Mouse (Mus musculus) forebrain, embryonic 12.5 days (tissue): ENCODE results near the gene Tmem221. TPM values are rescaled to one million over a fixed set of nuclear protein-coding genes. Genes with fewer than 3 reads are reported as not detected.

Experiments used
- ATAC-seq: fragments of 200-750 bp; cut with Nextera tagmentation; 2 replicates; pipeline ENCODE4 v1.8.0; 2017; ENCODE audit warnings: moderate TSS enrichment; ENCODE audit not compliant: low FRiP score
- H3K27ac ChIP-seq: fragments of 300-500 bp; sonication (generic); 2 replicates; pipeline ENCODE4 v1.5.1; 2016; ENCODE audit warnings: mild to moderate bottlenecking
- H3K27me3 ChIP-seq: fragments of 300-500 bp; sonication (generic); 2 replicates; pipeline ENCODE4 v1.6.1; 2016; ENCODE audit warnings: mild to moderate bottlenecking
- H3K36me3 ChIP-seq: fragments of 300-500 bp; sonication (generic); replicated peaks from 2 replicates; pipeline ENCODE4 v1.6.1; 2016; ENCODE audit warnings: mild to moderate bottlenecking
- H3K4me1 ChIP-seq: fragments of 300-500 bp; sonication (generic); 2 replicates; pipeline ENCODE4 v1.6.1; 2016
- H3K4me2 ChIP-seq: fragments of 300-500 bp; sonication (generic); 2 replicates; pipeline ENCODE4 v1.6.1; 2016; ENCODE audit warnings: mild to moderate bottlenecking, moderate library complexity
- H3K4me3 ChIP-seq: fragments of 300-500 bp; sonication (generic); replicated peaks from 2 replicates; pipeline ENCODE4 v1.5.1; 2016; ENCODE audit warnings: mild to moderate bottlenecking
- H3K9ac ChIP-seq: fragments of 300-500 bp; sonication (generic); 2 replicates; pipeline ENCODE4 v1.6.1; 2016; ENCODE audit warnings: mild to moderate bottlenecking
- H3K9me3 ChIP-seq: fragments of 300-500 bp; sonication (generic); 2 replicates; pipeline ENCODE4 v1.6.1; 2016
- WGBS: fragments of 180-500 bp; shearing (Covaris S2); methylation state at CpG from one replicate; pipeline ENCODE4 v1.1.7; 2016; 5-methylcytosine and 5-hydroxymethylcytosine counted together
- polyA plus RNA-seq: library from polyadenylated mRNA; unstranded; fragments of >200 nt; fragmentation: Nextera tagmentation; extraction: Ambion mirVana; gene quantifications from 2 replicates; pipeline ENCODE4 v1.2.1, GENCODE M21; 2016

Gene Tmem221
- polyA plus RNA-seq, 1 experiment from 2014 or later, result 0.19 TPM

DNA sequence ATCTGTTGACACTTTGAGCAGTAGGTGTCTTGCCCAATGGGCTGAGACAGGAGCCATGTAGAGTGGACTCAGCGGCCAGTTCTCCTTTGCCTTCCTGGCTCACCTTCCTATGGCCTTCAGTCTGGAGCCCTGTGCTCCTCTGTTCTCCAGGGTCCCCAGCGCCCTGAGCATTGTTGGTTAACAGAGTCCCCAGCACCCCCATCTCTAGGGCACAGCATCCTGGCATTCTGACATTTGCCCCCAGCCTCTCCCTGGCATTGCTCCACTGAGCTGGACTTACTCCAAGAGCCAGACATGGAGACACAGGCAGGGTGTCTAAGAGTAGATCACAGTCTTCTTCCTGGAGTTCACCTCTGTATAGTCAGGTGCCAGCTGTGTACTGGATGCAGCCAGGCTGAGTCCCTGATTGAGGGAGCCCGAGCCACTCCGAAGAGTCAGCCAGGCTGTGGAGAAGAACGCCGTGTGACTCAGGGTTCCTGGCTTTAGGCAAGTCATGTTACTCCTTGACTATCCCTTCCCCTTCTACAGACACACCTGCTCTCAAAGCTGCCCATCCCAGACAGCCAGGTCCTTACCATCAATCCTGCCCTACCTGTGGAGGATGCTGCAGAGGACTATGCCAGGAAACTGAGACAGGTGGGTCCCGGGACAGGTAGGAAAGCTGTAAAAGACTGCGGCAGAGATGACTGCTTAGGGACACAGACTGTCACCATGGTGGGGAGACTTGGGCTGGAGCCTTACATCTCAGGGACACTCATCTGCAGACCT lies 35.1 kb upstream of the Tmem221 start:
- H3K9ac ChIP-seq, result no peak overlapping the region
- 94% methylated on average over 8 of the region's 8 CpGs for WGBS

GRCm38 (mm10) chr8:71592374-71593170 lies 33.9 kb upstream of the Tmem221 start:
- peak overlapping the region; percentile 98 for H3K27ac ChIP-seq
- H3K27me3 ChIP-seq, result 0 out of 2 replicates have a peak, but pooled peaks cover 6% of the 10 kb centered on the region
- peak overlapping the region; percentile 90 for H3K4me3 ChIP-seq
- no peaks in the 10 kb centered on the region; the same call in 1 of the 2 replicates for H3K36me3 ChIP-seq
- 5% methylated on average over 60 of the region's 60 CpGs for WGBS
- peak overlapping the region; percentile 93 for H3K9ac ChIP-seq
- H3K4me1 ChIP-seq, result peaks cover 28% of the 10 kb centered on the region
- no peaks in the 10 kb centered on the region for H3K9me3 ChIP-seq
- ATAC-seq, result peak; percentile 77
- H3K4me2 ChIP-seq, result peak overlapping the region; percentile 93

More for the DNA sequence above, 35.1 kb upstream of the Tmem221 start:
- 0 out of 2 replicates have a peak overlapping the region, but pooled peaks have one; percentile 93 for H3K4me2 ChIP-seq
- H3K9me3 ChIP-seq, result no peaks in the 10 kb centered on the region
- peaks cover 28% of the 10 kb centered on the region for H3K4me1 ChIP-seq
- H3K4me3 ChIP-seq, result no peak overlapping the region
- H3K27me3 ChIP-seq, result 0 out of 2 replicates have a peak, but pooled peaks cover 6% of the 10 kb centered on the region
- H3K27ac ChIP-seq, result no peak overlapping the region
- H3K36me3 ChIP-seq, result no peaks in the 10 kb centered on the region; the same call in 1 of the 2 replicates
- no peak for ATAC-seq

DNA sequence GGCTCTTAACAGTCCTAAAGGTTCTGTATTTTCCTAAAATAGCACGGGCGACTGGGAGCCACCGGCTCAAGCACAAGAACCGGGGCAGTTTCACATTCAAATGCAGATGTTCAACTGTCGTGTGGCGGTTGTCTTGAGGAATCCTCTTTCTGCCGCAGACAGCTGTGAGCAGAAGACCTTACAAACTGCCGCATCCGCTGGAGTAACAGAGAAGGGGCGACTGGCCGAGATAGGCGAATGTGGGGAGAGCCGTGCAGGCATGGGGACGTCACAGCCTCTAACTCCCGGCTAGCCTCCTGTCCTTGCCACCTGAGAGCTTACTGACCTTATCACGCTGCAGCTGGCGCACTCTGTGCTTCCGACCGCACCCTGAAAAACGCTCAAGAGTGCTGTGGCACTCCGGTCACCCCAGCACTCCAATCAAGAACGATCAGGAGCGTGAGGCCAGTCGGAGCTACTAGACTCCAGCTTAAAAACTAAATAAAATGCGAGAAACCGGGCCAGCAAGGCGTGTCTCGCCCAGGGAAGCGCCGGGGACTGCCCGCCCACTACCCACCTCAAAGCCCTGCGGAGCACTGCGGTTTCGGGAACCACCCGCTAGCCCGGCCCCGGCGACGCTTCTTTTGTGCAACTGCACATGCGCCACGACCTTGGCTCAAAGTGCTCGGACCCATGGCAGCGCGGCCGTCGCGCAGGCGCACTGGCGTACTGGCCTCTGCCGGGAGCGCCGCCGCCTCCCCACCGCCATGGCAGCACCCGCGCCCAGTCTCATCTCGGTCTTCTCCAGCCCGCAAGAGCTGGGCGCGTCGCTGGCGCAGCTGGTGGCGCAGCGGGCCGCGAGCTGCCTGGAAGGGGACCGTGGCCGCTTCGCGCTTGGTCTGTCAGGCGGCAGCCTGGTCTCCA lies 33.1 kb upstream of the Tmem221 start, which contains the start of gene Pgls:
Pgls (plus strand) TSS at position 706 of the 903 bp plus-strand sequence.
- peaks cover 8% of the 10 kb centered on the region; the same call in 1 of the 2 replicates for H3K36me3 ChIP-seq
- peak within 1 kb of the TSS; percentile 90 for H3K4me3 ChIP-seq
- H3K4me2 ChIP-seq, result peak within 1 kb of the TSS; percentile 93
- WGBS, result under 1% methylated on average over 71 of the region's 71 CpGs
- peak within 1 kb of the TSS; percentile 93 for H3K9ac ChIP-seq
- H3K27ac ChIP-seq, result peak within 1 kb of the TSS; percentile 98
- ATAC-seq, result peak; percentile 89
- no peaks in the 10 kb centered on the region for H3K9me3 ChIP-seq
- 0 out of 2 replicates have a peak, but pooled peaks cover 6% of the 10 kb centered on the region for H3K27me3 ChIP-seq
- peaks cover 28% of the 10 kb centered on the region for H3K4me1 ChIP-seq

- ATAC-seq, result no peak
- Histone ChIP-seq H3K9me3 (no peaks in the 10 kb centered on the region), H3K36me3 (peaks cover 12% of the 10 kb centered on the region), H3K27ac (no peak overlapping the region), H3K4me2 (peak overlapping the region; percentile 93), H3K9ac (peak overlapping the region; percentile 93), H3K27me3 (0 out of 2 replicates have a peak, but pooled peaks cover 6% of the 10 kb centered on the region), H3K4me1 (peaks cover 24% of the 10 kb centered on the region), H3K4me3 (peak overlapping the region; percentile 90)
- WGBS, result 35% methylated on average over 5 of the region's 5 CpGs
Measured at GRCm38 (mm10) chr8:71591017-71591416, 32.3 kb upstream of the Tmem221 start.

GRCm38 (mm10) chr8:71588762-71589161 lies 30.1 kb upstream of the Tmem221 start:
- no peaks in the 10 kb centered on the region for H3K9me3 ChIP-seq
- no peak for ATAC-seq
- H3K4me2 ChIP-seq, result no peak overlapping the region
- no peak overlapping the region for H3K27ac ChIP-seq
- H3K4me3 ChIP-seq, result no peak overlapping the region
- 0 out of 2 replicates have a peak, but pooled peaks cover 6% of the 10 kb centered on the region for H3K27me3 ChIP-seq
- no peak overlapping the region for H3K9ac ChIP-seq
- 75% methylated on average over 3 of the region's 3 CpGs for WGBS
- peaks cover 33% of the 10 kb centered on the region for H3K36me3 ChIP-seq
- peaks cover 20% of the 10 kb centered on the region for H3K4me1 ChIP-seq

DNA sequence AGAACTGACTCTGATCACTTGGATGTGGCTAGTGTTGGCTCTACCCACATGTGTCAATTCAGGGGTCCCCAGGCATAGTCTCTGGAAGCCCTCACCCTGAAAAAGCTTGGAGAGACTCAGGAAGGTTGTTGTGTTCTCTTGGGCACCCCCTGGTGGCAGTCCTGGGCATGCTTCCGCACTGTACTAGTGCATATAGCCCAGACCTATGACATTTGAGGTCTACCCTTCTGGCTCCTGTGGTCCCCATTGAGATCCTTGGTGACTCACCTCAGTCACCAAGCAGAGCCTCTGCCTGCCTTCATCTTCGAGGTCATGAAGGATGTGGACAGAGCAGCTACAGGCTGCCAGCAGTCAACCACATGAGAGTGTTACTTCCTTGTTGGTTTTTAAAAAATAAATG lies 28.2 kb upstream of the Tmem221 start:
- no peak for ATAC-seq
- 84% methylated on average over 2 of the region's 2 CpGs for WGBS
- peaks cover 9% of the 10 kb centered on the region for H3K4me1 ChIP-seq
- no peak overlapping the region for H3K4me2 ChIP-seq
- 0 out of 2 replicates have a peak, but pooled peaks cover 6% of the 10 kb centered on the region for H3K27me3 ChIP-seq
- H3K9me3 ChIP-seq, result no peaks in the 10 kb centered on the region
- peaks cover 33% of the 10 kb centered on the region for H3K36me3 ChIP-seq
- no peak overlapping the region for H3K27ac ChIP-seq
- H3K9ac ChIP-seq, result no peak overlapping the region
- no peak overlapping the region for H3K4me3 ChIP-seq

GRCm38 (mm10) chr8:71580201-71580600 lies 21.5 kb upstream of the Tmem221 start:
- no peak for ATAC-seq
- 0 out of 2 replicates have a peak overlapping the region, but pooled peaks have one; percentile 31 for H3K27ac ChIP-seq
- peaks cover 10% of the 10 kb centered on the region for H3K4me1 ChIP-seq
- H3K4me2 ChIP-seq, result no peak overlapping the region
- no peak overlapping the region for H3K9ac ChIP-seq
- H3K27me3 ChIP-seq, result 0 out of 2 replicates have a peak, but pooled peaks cover 3% of the 10 kb centered on the region
- WGBS, result 21% methylated on average over 9 of the region's 9 CpGs
- no peak overlapping the region for H3K4me3 ChIP-seq
- H3K36me3 ChIP-seq, result peaks cover 27% of the 10 kb centered on the region
- no peaks in the 10 kb centered on the region for H3K9me3 ChIP-seq

DNA sequence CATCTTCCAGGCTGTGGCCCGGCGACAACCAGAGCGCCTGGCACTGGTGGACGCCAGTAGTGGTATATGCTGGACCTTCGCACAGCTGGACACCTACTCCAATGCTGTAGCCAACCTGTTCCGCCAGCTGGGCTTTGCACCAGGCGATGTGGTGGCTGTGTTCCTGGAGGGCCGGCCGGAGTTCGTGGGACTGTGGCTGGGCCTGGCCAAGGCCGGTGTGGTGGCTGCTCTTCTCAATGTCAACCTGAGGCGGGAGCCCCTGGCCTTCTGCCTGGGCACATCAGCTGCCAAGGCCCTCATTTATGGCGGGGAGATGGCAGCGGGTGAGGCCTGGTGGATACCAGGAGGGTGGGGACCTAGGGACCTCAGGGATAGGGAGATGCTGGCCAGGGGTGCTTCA lies 20.8 kb upstream of the Tmem221 start:
- Histone ChIP-seq H3K27me3 (0 out of 2 replicates have a peak, but pooled peaks cover 3% of the 10 kb centered on the region), H3K27ac (no peak overlapping the region), H3K36me3 (peaks cover 20% of the 10 kb centered on the region), H3K9me3 (no peaks in the 10 kb centered on the region), H3K4me1 (peaks cover 10% of the 10 kb centered on the region), H3K4me3 (no peak overlapping the region), H3K4me2 (no peak overlapping the region), H3K9ac (no peak overlapping the region)
- WGBS, result 86% methylated on average over 14 of the region's 14 CpGs
- no peak for ATAC-seq

DNA sequence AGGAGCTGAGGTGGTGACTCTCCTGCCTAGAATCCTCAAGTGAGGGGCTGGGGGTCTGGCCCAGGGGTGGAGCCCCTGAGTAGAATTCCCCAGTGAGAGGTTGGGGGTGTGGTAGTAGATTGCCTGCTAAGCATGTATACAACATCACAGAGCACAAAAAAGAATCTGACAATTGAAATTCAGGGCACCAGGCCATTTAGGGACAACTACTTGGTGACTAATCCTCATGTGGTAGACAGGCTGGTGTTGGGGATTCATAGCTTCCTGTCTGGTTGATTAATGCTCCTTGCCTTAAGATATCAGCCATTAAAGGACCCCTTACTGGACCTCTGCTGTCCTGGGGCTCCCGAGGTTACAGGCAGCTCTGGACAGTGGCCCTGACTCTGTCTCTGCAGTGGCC lies 20.3 kb upstream of the Tmem221 start:
- Histone ChIP-seq H3K27ac (no peak overlapping the region), H3K9me3 (no peaks in the 10 kb centered on the region), H3K27me3 (0 out of 2 replicates have a peak, but pooled peaks cover 3% of the 10 kb centered on the region), H3K9ac (no peak overlapping the region), H3K4me2 (no peak overlapping the region), H3K4me1 (peaks cover 10% of the 10 kb centered on the region), H3K36me3 (peaks cover 15% of the 10 kb centered on the region), H3K4me3 (no peak overlapping the region)
- WGBS, result 86% methylated on average over 1 of the region's 1 CpGs
- ATAC-seq, result no peak

- 0 out of 2 replicates have a peak, but pooled peaks cover 3% of the 10 kb centered on the region for H3K27me3 ChIP-seq
- peaks cover 15% of the 10 kb centered on the region for H3K4me1 ChIP-seq
- no peaks in the 10 kb centered on the region for H3K9me3 ChIP-seq
- no peak overlapping the region for H3K4me3 ChIP-seq
- peaks cover 15% of the 10 kb centered on the region for H3K36me3 ChIP-seq
- no peak overlapping the region for H3K4me2 ChIP-seq
- H3K27ac ChIP-seq, result no peak overlapping the region
- ATAC-seq, result no peak
- 79% methylated on average over 4 of the region's 4 CpGs for WGBS
- H3K9ac ChIP-seq, result no peak overlapping the region
Measured at GRCm38 (mm10) chr8:71577856-71578387, 19.3 kb upstream of the Tmem221 start.

DNA sequence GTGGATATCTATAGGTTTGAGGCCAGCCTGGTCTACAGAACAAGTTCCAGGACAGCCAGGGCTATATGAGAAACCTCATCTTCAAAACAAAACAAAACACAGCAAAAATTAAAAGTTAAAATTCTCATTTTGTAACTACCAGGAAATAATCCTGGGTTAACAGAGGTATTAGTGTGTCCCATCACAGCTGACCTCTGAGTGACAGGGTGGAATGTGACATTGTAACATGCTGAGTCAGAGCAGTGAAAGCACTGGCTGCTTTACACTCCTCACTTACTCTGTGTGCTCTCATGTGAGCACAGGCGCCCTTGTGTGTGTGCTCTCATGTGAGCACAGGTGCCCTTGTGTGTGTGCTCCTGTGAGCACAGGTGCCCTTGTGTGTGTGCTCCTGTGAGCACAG lies 16.3 kb upstream of the Tmem221 start:
- Histone ChIP-seq H3K9ac (no peak overlapping the region), H3K27ac (no peak overlapping the region), H3K4me3 (no peak overlapping the region), H3K4me1 (peaks cover 30% of the 10 kb centered on the region), H3K36me3 (no peaks in the 10 kb centered on the region), H3K9me3 (no peaks in the 10 kb centered on the region), H3K4me2 (no peak overlapping the region), H3K27me3 (no peaks in the 10 kb centered on the region)
- ATAC-seq, result no peak
- WGBS, result 75% methylated on average over 1 of the region's 1 CpGs
